Mouse (Mus musculus): ENCODE measurements at regions not wholly inside any gene's neighbourhood (a gene's known extent, or its start where the extent isn't known, plus 50 kb on each side); places are given as distances from the start of the nearest gene placed in this dataset.

DNA sequence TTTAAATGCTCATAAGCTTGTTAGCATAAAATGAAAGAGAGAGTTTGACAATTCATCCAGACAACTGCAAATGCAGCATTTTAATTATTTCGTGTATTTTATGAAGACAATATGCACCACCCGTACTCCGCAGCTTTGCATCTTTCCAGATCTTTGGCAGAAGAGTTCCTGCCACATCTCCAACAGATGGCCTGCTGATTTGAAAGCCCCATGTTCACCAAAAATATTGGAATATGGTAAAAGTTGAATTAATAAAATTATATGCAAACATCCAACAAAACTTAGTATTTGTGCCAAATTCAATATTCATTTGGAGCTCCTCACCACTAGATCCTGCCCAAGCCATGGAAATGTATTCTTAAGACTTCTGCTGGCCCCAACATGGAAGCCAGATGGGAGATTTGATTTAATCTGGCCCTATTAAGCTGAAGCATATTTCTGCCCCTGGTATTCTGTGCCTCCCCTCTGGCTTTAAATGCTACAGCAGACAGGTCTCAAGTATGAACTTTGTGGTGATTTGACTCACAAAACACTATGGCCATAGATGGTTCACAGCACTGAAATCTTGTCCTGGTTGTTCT lies 567.8 kb downstream of the Dcdc2c start:
- WGBS, result 92% methylated on average over 3 of the region's 3 CpGs
- Histone ChIP-seq H3K9me3 (ENCODE audit: control insufficient read depth, low read length) (no peaks in the 10 kb centered on the region), H3K27me3 (ENCODE audit: control insufficient read depth, insufficient read depth, low read length) (no peaks in the 10 kb centered on the region), H3K4me3 (replicated peaks; ENCODE audit: low read length) (no peak overlapping the region), H3K9ac (ENCODE audit: low read depth, low read length, severe bottlenecking) (no peak overlapping the region), H3K4me1 (ENCODE audit: control insufficient read depth, insufficient read depth, low read length) (no peaks in the 10 kb centered on the region), H3K27ac (replicated peaks; ENCODE audit: low read depth, low read length) (no peak overlapping the region), H3K4me2 (replicated peaks; ENCODE audit: low read depth, low read length, severe bottlenecking) (no peak overlapping the region), H3K36me3 (ENCODE audit: control insufficient read depth, insufficient read depth, low read length) (no peaks in the 10 kb centered on the region)
- no peak for ATAC-seq (ENCODE audit: low FRiP score, low read depth)
- no peak for TF ChIP-seq POLR2A (IDR thresholded peaks at IDR 0.05; ENCODE audit: borderline replicate concordance, extremely low read depth, insufficient read depth, insufficient read length)
- no peak for DNase-seq (ENCODE audit: low spot score)

- Histone ChIP-seq H3K4me2 (replicated peaks; ENCODE audit: low read depth, low read length, severe bottlenecking) (no peak overlapping the region; the same call in 1 of the 2 replicates), H3K4me1 (ENCODE audit: control insufficient read depth, insufficient read depth, low read length) (peaks cover 5% of the 10 kb centered on the region; the same call in 1 of the 2 replicates), H3K4me3 (replicated peaks; ENCODE audit: low read length) (no peak overlapping the region), H3K27me3 (ENCODE audit: control insufficient read depth, insufficient read depth, low read length) (no peaks in the 10 kb centered on the region), H3K36me3 (ENCODE audit: control insufficient read depth, insufficient read depth, low read length) (no peaks in the 10 kb centered on the region), H3K9me3 (ENCODE audit: control insufficient read depth, low read length) (no peaks in the 10 kb centered on the region), H3K27ac (replicated peaks; ENCODE audit: low read depth, low read length) (no peak overlapping the region), H3K9ac (ENCODE audit: low read depth, low read length, severe bottlenecking) (no peak overlapping the region)
- ATAC-seq (ENCODE audit: low FRiP score, low read depth), result no peak
- 38% methylated on average over 8 of the region's 8 CpGs for WGBS
- no peak for TF ChIP-seq POLR2A (IDR thresholded peaks at IDR 0.05; ENCODE audit: borderline replicate concordance, extremely low read depth, insufficient read depth, insufficient read length)
- no peak for DNase-seq (ENCODE audit: low spot score)
Observed at GRCm38 (mm10) chr12:27978257-27978931, 573.8 kb downstream of the Dcdc2c start.

DNA sequence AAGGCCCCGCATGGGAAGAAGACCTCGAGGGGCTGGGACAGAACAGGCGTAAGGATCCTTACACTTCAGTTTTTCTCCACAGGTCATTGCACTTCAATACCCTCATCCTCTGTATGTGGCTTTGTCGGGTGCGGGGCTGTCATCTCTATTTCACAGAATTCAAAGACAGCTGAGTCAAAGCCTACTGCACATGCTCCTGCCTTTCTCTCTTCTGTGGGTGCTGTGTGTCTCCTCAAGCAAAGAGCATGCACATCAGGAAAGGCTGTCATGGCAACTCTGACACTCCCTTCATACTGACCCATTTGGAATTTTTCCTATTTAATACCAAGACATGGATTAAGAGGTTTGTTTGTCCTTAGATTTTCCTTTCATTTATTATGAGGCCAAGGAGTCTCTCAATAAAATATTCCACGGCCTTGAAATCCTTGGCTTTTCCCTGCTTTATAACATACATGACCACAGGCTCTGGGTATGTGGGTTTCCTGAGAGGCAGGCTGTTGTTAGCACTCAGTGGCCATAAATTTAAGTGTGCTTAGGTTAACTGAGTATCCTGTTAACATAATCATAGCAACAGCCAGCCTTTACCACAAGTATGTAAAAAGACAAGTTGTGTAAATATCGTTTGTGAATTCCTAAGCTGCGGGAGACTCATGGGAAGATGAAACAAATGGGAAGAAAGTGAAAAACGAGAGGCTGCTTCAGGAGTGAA lies 574.5 kb downstream of the Dcdc2c start:
- Histone ChIP-seq H3K27me3 (ENCODE audit: control insufficient read depth, insufficient read depth, low read length) (no peaks in the 10 kb centered on the region), H3K9me3 (ENCODE audit: control insufficient read depth, low read length) (no peaks in the 10 kb centered on the region), H3K9ac (ENCODE audit: low read depth, low read length, severe bottlenecking) (no peak overlapping the region), H3K4me1 (ENCODE audit: control insufficient read depth, insufficient read depth, low read length) (peaks cover 5% of the 10 kb centered on the region; the same call in 1 of the 2 replicates), H3K36me3 (ENCODE audit: control insufficient read depth, insufficient read depth, low read length) (no peaks in the 10 kb centered on the region), H3K4me2 (replicated peaks; ENCODE audit: low read depth, low read length, severe bottlenecking) (no peak overlapping the region), H3K4me3 (replicated peaks; ENCODE audit: low read length) (no peak overlapping the region), H3K27ac (replicated peaks; ENCODE audit: low read depth, low read length) (no peak overlapping the region)
- WGBS, result 54% methylated on average over 9 of the region's 9 CpGs
- DNase-seq (ENCODE audit: low spot score) (no peak), ATAC-seq (ENCODE audit: low FRiP score, low read depth) (no peak)
- TF ChIP-seq POLR2A (IDR thresholded peaks at IDR 0.05; ENCODE audit: borderline replicate concordance, extremely low read depth, insufficient read depth, insufficient read length), result no peak

DNA sequence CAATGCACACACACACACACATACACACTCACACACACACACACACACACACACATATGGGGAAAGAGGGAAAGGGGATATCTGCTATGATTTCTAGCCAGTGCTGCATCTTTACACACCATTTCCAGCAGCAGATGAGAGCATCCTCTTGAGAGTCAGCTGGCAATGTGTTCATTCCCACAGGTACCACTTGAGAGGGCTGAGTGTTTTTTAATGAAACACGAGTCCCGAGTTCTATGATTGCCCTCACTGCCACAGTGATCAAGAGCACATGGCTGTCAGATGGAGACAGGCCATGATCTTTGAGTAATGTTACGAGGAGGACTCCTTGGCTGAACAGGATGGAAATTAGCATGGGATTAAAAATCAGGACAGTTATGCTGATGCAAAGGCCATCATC lies 589.3 kb downstream of the Dcdc2c start:
- H3K27ac ChIP-seq (replicated peaks; ENCODE audit: low read depth, low read length), result no peak overlapping the region
- DNase-seq (ENCODE audit: low spot score) (no peak), ATAC-seq (ENCODE audit: low FRiP score, low read depth) (no peak)
- no peak overlapping the region for H3K4me2 ChIP-seq (replicated peaks; ENCODE audit: low read depth, low read length, severe bottlenecking)
- H3K4me1 ChIP-seq (ENCODE audit: control insufficient read depth, insufficient read depth, low read length), result no peaks in the 10 kb centered on the region
- no peak overlapping the region for H3K9ac ChIP-seq (ENCODE audit: low read depth, low read length, severe bottlenecking)
- WGBS, result 50% methylated on average over 3 of the region's 3 CpGs
- H3K36me3 ChIP-seq (ENCODE audit: control insufficient read depth, insufficient read depth, low read length), result no peaks in the 10 kb centered on the region
- no peaks in the 10 kb centered on the region for H3K9me3 ChIP-seq (ENCODE audit: control insufficient read depth, low read length)
- no peaks in the 10 kb centered on the region for H3K27me3 ChIP-seq (ENCODE audit: control insufficient read depth, insufficient read depth, low read length)
- TF ChIP-seq POLR2A (IDR thresholded peaks at IDR 0.05; ENCODE audit: borderline replicate concordance, extremely low read depth, insufficient read depth, insufficient read length), result no peak
- no peak overlapping the region for H3K4me3 ChIP-seq (replicated peaks; ENCODE audit: low read length)

DNA sequence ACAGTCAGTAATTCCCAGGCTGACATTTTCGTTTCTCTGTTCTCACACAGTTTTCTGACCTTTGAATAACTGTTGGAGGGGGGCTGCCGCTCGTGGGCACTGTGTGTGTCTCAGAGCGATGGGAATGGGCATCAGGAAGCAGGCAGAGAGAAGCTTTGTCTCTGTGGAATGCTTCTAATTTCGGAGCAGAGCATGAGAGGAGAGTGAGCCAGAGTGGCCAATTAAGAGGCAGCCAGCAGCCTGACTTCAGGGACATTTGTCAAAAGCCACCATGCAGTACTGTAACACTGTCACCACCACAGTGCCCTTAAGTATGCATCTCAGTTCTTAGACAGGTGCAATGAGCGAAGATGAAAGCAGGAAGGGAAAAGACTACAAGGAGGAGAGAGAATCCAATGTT lies 592.1 kb downstream of the Dcdc2c start:
- no peaks in the 10 kb centered on the region for H3K27me3 ChIP-seq (ENCODE audit: control insufficient read depth, insufficient read depth, low read length)
- ATAC-seq (ENCODE audit: low FRiP score, low read depth) (no peak), DNase-seq (ENCODE audit: low spot score) (no peak)
- no peak overlapping the region for H3K4me3 ChIP-seq (replicated peaks; ENCODE audit: low read length)
- H3K4me1 ChIP-seq (ENCODE audit: control insufficient read depth, insufficient read depth, low read length), result no peaks in the 10 kb centered on the region
- H3K4me2 ChIP-seq (replicated peaks; ENCODE audit: low read depth, low read length, severe bottlenecking), result no peak overlapping the region
- 34% methylated on average over 6 of the region's 6 CpGs for WGBS
- TF ChIP-seq POLR2A (IDR thresholded peaks at IDR 0.05; ENCODE audit: borderline replicate concordance, extremely low read depth, insufficient read depth, insufficient read length), result no peak
- no peak overlapping the region for H3K9ac ChIP-seq (ENCODE audit: low read depth, low read length, severe bottlenecking)
- H3K27ac ChIP-seq (replicated peaks; ENCODE audit: low read depth, low read length), result no peak overlapping the region
- H3K9me3 ChIP-seq (ENCODE audit: control insufficient read depth, low read length), result no peaks in the 10 kb centered on the region
- no peaks in the 10 kb centered on the region for H3K36me3 ChIP-seq (ENCODE audit: control insufficient read depth, insufficient read depth, low read length)

Measured in limb, embryonic 14.5 days (tissue).